Mouse (Mus musculus): ENCODE data around the gene Slc38a3.
A peak's percentile ranks its signal among the peaks of the same experiment; 100 is the strongest.

Gene Slc38a3

GRCm38 (mm10) chr9:107634406-107635278, 34.7 kb downstream of the Slc38a3 start:
- DNase-seq (ENCODE audit: low spot score), result no peak

GRCm38 (mm10) chr9:107633661-107634405, 35.5 kb downstream of the Slc38a3 start:
- DNase-seq (ENCODE audit: low spot score), result peak; percentile 66

GRCm38 (mm10) chr9:107633091-107633660, 36.2 kb downstream of the Slc38a3 start:
- peak; percentile 87 for DNase-seq (ENCODE audit: low spot score)

GRCm38 (mm10) chr9:107632478-107632877, 36.9 kb downstream of the Slc38a3 start:
- no peak for DNase-seq (ENCODE audit: low spot score)

- DNase-seq (ENCODE audit: low spot score), result no peak
Measured at GRCm38 (mm10) chr9:107631861-107632260, 37.5 kb downstream of the Slc38a3 start.

- no peak for DNase-seq (ENCODE audit: low spot score)
Measured at GRCm38 (mm10) chr9:107631311-107631826, 38.0 kb downstream of the Slc38a3 start.

- DNase-seq (ENCODE audit: low spot score), result no peak
Measured at GRCm38 (mm10) chr9:107630576-107630975, 38.8 kb downstream of the Slc38a3 start.

GRCm38 (mm10) chr9:107629901-107630425, 39.4 kb downstream of the Slc38a3 start:
- DNase-seq (ENCODE audit: low spot score), result no peak

GRCm38 (mm10) chr9:107629411-107629730, 40.0 kb downstream of the Slc38a3 start:
- DNase-seq (ENCODE audit: low spot score), result no peak

GRCm38 (mm10) chr9:107628721-107629410, 40.5 kb downstream of the Slc38a3 start:
- DNase-seq (ENCODE audit: low spot score), result no peak

- DNase-seq (ENCODE audit: low spot score), result no peak
Measured at GRCm38 (mm10) chr9:107627387-107628255, 41.7 kb downstream of the Slc38a3 start.

- DNase-seq (ENCODE audit: low spot score), result peak; percentile 81
Measured at GRCm38 (mm10) chr9:107626844-107627277, 42.5 kb downstream of the Slc38a3 start.

GRCm38 (mm10) chr9:107626158-107626843, 43.0 kb downstream of the Slc38a3 start:
- DNase-seq (ENCODE audit: low spot score), result no peak

GRCm38 (mm10) chr9:107625351-107626128, 43.8 kb downstream of the Slc38a3 start:
- DNase-seq (ENCODE audit: low spot score), result no peak

- no peak for DNase-seq (ENCODE audit: low spot score)
Measured at GRCm38 (mm10) chr9:107624951-107625350, 44.4 kb downstream of the Slc38a3 start.

GRCm38 (mm10) chr9:107624539-107624938, 44.8 kb downstream of the Slc38a3 start:
- no peak for DNase-seq (ENCODE audit: low spot score)

- no peak for DNase-seq (ENCODE audit: low spot score)
Measured at GRCm38 (mm10) chr9:107620954-107621353, 48.4 kb downstream of the Slc38a3 start.

- no peak for DNase-seq (ENCODE audit: low spot score)
Measured at GRCm38 (mm10) chr9:107619546-107619879, 49.8 kb downstream of the Slc38a3 start.

GRCm38 (mm10) chr9:107618778-107619545, 50.4 kb downstream of the Slc38a3 start:
- peak; percentile 88 for DNase-seq (ENCODE audit: low spot score)
